Mouse (Mus musculus): ENCODE results near the gene Rad51ap1. TPM values are rescaled to one million over a fixed set of nuclear protein-coding genes. Genes with fewer than 3 reads are reported as not detected.

Gene Rad51ap1
- 0.28 and 0.67 TPM in 2 replicates for total RNA-seq (2014; rRNA removed)
- polyA plus RNA-seq (2012; rRNA removed), result 0.12 and 0.20 TPM in 2 replicates

DNA sequence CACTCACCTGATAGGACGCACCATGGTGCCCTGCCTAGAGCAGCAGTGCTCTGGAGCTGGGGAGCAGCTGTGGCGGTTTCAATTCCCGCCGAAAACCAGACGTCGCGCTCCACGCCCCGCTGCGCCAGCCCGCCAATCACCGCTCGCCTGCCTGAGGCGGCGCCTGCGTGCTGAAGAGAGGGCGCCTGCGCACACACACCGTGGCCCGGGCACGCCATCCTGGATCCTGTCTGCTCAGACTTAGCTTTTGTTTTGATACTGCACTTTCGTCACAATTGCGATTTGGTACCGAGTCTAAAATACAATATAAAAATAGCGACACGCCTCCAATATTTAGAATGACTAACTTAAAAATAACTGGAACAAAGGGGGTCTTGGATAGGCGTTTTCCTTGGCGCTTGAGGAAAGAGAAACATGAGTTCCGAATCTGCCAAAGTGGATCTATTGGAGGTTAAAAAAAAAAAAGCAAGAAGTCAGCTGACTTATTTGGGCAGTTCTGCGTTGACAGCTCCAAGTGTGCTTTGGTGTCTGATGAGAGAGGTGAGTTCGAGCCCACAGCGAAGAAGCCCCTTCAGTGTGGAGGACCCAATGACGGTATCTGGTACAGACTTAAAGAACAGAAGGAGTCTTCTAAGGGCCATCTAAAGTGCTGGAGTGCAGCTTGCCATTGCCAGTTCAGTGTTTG is at the start of gene Rad51ap1, which contains the start of gene D6Wsu163e:
TSS of gene Rad51ap1 (minus strand) at position 101 of the 685 bp plus-strand sequence.
TSS of gene D6Wsu163e (plus strand) at position 476 of the 685 bp plus-strand sequence.
- Histone ChIP-seq H3K27ac (replicated peaks; ENCODE audit: insufficient read depth, low read depth, low read length) (no peak within 1 kb of the TSS), H3K4me3 (ENCODE audit: insufficient read depth, low read depth, low read length) (peak within 1 kb of the TSS; percentile 88), H3K27me3 (ENCODE audit: control insufficient read depth, insufficient read depth, low read length) (no peaks in the 10 kb centered on the region), H3K9ac (ENCODE audit: low read depth, low read length) (peak within 1 kb of the TSS; percentile 59), H3K4me1 (ENCODE audit: control insufficient read depth, insufficient read depth, low read length) (peaks cover 8% of the 10 kb centered on the region; the same call in 1 of the 2 replicates), H3K79me2 (ENCODE audit: control insufficient read depth, insufficient read depth, low read length) (no peaks in the 10 kb centered on the region), H3K36me3 (ENCODE audit: control insufficient read depth, insufficient read depth, low read length) (peaks cover 7% of the 10 kb centered on the region; the same call in 1 of the 2 replicates)
- WGBS, result under 1% methylated on average over 33 of the region's 33 CpGs
- peak; percentile 80 for DNase-seq (ENCODE audit: extremely low read depth, low read depth, low spot score)
- TF ChIP-seq POLR2A (IDR thresholded peaks at IDR 0.05; ENCODE audit: extremely low read depth, insufficient read depth, low read length), result no peak
- no peak for TF ChIP-seq CTCF (IDR thresholded peaks at IDR 0.05; ENCODE audit: low read depth, low read length)

DNA sequence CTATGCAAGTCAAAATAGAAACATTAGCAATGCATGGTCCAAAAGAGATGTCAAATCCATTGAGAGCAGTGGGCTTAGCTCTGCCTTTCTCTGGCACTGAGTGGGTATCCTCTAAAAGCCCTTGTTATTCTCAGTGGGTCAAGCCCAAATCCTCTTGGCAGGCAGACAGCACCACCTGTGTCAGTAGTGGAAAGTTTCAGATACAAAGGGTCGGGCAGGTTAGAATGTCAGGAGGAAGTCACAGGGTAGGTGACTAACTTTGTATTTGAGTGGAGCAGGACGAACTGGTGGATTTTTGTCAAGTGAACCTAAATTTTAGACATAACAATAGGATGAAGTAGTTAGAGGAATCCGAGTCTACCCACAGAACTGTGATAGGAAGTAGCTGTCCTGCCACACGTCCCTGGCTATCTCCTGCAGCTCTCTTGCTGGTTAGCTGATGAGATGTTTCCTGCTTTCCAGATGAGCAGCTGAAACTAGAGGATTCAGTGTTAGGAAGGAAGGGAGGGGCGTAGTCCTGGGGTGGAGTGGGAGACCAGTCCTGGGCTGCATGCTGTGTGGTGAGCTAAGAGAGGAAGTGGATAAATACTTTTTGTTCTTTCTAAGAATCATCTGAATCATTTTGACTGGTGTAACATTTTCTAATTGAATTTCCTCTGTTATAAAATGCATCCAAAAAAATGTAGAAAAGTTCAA is 42.3 kb upstream of the Rad51ap1 start:
- peaks cover 2% of the 10 kb centered on the region; the same call in 1 of the 2 replicates for H3K36me3 ChIP-seq (ENCODE audit: control insufficient read depth, insufficient read depth, low read length)
- DNase-seq (ENCODE audit: extremely low read depth, low read depth, low spot score), result no peak
- H3K27me3 ChIP-seq (ENCODE audit: control insufficient read depth, insufficient read depth, low read length), result no peaks in the 10 kb centered on the region
- H3K4me1 ChIP-seq (ENCODE audit: control insufficient read depth, insufficient read depth, low read length), result no peaks in the 10 kb centered on the region
- H3K79me2 ChIP-seq (ENCODE audit: control insufficient read depth, insufficient read depth, low read length), result no peaks in the 10 kb centered on the region
- H3K27ac ChIP-seq (replicated peaks; ENCODE audit: insufficient read depth, low read depth, low read length), result no peak overlapping the region
- H3K4me3 ChIP-seq (ENCODE audit: insufficient read depth, low read depth, low read length), result no peak overlapping the region
- TF ChIP-seq CTCF (IDR thresholded peaks at IDR 0.05; ENCODE audit: low read depth, low read length) (no peak), POLR2A (IDR thresholded peaks at IDR 0.05; ENCODE audit: extremely low read depth, insufficient read depth, low read length) (no peak)
- WGBS, result 46% methylated on average over 5 of the region's 5 CpGs
- H3K9ac ChIP-seq (ENCODE audit: low read depth, low read length), result no peak overlapping the region

DNA sequence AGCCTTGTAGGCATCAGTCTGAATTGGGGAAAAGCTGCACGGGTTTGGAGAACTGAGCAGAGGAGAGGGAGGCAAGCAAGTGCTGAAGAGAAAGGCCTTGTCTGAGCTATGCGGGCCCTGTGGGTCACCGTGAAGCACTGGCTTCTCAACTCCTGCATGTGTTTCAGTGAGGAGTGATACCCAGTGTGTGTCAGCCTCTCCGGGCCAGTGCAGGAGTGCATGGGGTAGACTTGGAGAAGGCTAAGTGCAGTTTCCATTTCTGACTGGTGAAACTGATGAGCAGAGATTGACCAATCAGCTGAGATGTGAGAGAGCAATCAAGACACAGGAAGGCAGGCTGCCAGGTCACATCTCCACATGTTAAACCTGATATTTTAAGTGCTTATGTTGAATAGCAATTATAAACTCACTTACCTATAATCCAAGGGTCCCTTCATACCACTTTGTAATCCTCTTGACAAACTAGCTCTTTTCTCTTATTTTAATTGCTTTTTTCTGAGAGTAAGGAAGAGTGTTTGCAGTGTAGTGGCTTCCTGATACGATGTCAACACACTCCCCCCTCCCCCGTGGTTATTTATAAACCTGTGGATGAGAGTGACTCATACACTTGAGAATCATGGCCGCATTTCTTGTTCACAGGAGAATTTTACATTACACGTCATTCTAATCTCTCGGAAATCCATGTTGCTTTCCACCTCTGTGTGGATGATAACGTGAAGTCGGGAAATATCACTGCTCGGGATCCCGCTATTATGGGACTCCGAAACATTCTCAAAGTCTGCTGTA is 27.0 kb upstream of the Rad51ap1 start:
- H3K79me2 ChIP-seq (ENCODE audit: control insufficient read depth, insufficient read depth, low read length), result no peaks in the 10 kb centered on the region
- no peaks in the 10 kb centered on the region; the same call in 1 of the 2 replicates for H3K27me3 ChIP-seq (ENCODE audit: control insufficient read depth, insufficient read depth, low read length)
- 85% methylated on average over 14 of the region's 14 CpGs for WGBS
- peaks cover 40% of the 10 kb centered on the region for H3K36me3 ChIP-seq (ENCODE audit: control insufficient read depth, insufficient read depth, low read length)
- no peak overlapping the region for H3K27ac ChIP-seq (replicated peaks; ENCODE audit: insufficient read depth, low read depth, low read length)
- no peak overlapping the region for H3K9ac ChIP-seq (ENCODE audit: low read depth, low read length)
- no peak overlapping the region for H3K4me3 ChIP-seq (ENCODE audit: insufficient read depth, low read depth, low read length)
- no peaks in the 10 kb centered on the region for H3K4me1 ChIP-seq (ENCODE audit: control insufficient read depth, insufficient read depth, low read length)
- TF ChIP-seq CTCF (IDR thresholded peaks at IDR 0.05; ENCODE audit: low read depth, low read length) (no peak), POLR2A (IDR thresholded peaks at IDR 0.05; ENCODE audit: extremely low read depth, insufficient read depth, low read length) (no peak)
- DNase-seq (ENCODE audit: extremely low read depth, low read depth, low spot score), result no peak

DNA sequence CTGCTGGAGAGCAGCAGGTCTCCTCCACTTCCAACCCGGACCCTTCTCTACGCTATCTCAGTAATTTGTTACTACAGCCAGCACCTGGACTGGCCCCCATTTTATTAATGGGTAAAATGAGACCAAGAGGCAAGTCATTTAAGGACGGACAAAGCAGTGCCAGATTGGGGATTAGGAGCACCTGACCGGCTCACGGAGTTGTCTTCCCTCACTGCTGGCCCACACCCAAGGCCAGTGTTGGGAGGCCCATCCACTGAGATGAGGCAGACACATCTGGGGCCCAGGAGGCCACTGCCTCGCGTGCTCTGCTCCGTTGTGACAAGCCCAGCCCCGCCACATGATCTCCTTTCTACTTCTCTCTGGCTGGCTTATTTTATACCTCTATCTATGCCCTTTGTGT is 24.0 kb upstream of the Rad51ap1 start:
- Histone ChIP-seq H3K4me3 (ENCODE audit: insufficient read depth, low read depth, low read length) (no peak overlapping the region), H3K27ac (replicated peaks; ENCODE audit: insufficient read depth, low read depth, low read length) (no peak overlapping the region), H3K9ac (ENCODE audit: low read depth, low read length) (no peak overlapping the region), H3K27me3 (ENCODE audit: control insufficient read depth, insufficient read depth, low read length) (no peaks in the 10 kb centered on the region), H3K4me1 (ENCODE audit: control insufficient read depth, insufficient read depth, low read length) (no peaks in the 10 kb centered on the region), H3K36me3 (ENCODE audit: control insufficient read depth, insufficient read depth, low read length) (peaks cover 29% of the 10 kb centered on the region), H3K79me2 (ENCODE audit: control insufficient read depth, insufficient read depth, low read length) (no peaks in the 10 kb centered on the region)
- DNase-seq (ENCODE audit: extremely low read depth, low read depth, low spot score), result no peak
- 93% methylated on average over 9 of the region's 9 CpGs for WGBS
- no peak for TF ChIP-seq POLR2A (IDR thresholded peaks at IDR 0.05; ENCODE audit: extremely low read depth, insufficient read depth, low read length)

DNA sequence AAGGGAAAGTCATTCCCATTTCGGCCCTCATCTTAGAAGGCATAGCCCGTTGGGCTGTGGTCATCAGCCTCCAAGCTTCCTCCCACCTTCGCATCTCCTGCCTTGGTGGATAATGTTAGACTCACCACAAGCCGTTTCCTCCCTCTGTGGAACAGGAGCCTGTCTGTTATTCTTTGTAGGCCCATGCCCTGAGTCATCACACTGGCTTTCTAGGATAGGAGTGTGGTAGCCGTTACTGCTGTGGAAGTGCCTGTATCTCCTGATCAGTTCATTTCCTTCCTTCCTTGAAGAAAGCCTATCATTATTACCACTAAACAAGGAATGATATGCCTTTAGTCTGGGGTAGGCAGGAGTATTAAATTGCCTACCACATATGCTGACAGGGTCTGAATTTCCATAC is 23.3 kb upstream of the Rad51ap1 start:
- H3K27ac ChIP-seq (replicated peaks; ENCODE audit: insufficient read depth, low read depth, low read length), result no peak overlapping the region
- no peak overlapping the region for H3K9ac ChIP-seq (ENCODE audit: low read depth, low read length)

More for the DNA sequence above, 23.3 kb upstream of the Rad51ap1 start:
- WGBS, result 79% methylated on average over 5 of the region's 5 CpGs
- Histone ChIP-seq H3K36me3 (ENCODE audit: control insufficient read depth, insufficient read depth, low read length) (peaks cover 30% of the 10 kb centered on the region), H3K79me2 (ENCODE audit: control insufficient read depth, insufficient read depth, low read length) (no peaks in the 10 kb centered on the region), H3K27me3 (ENCODE audit: control insufficient read depth, insufficient read depth, low read length) (no peaks in the 10 kb centered on the region), H3K4me1 (ENCODE audit: control insufficient read depth, insufficient read depth, low read length) (no peaks in the 10 kb centered on the region), H3K4me3 (ENCODE audit: insufficient read depth, low read depth, low read length) (no peak overlapping the region)
- TF ChIP-seq POLR2A (IDR thresholded peaks at IDR 0.05; ENCODE audit: extremely low read depth, insufficient read depth, low read length), result no peak
- no peak for TF ChIP-seq CTCF (IDR thresholded peaks at IDR 0.05; ENCODE audit: low read depth, low read length)
- no peak for DNase-seq (ENCODE audit: extremely low read depth, low read depth, low spot score)
